Mouse (Mus musculus): ENCODE measurements around the gene Zbtb22. TPM values are rescaled to one million over a fixed set of nuclear protein-coding genes. Genes with fewer than 3 reads are reported as not detected.
"Not testable (repeated sequence)": the region's sequence is repeated elsewhere in the genome, so short reads cannot be mapped to it uniquely, and the experiment has no call there.

Gene Zbtb22
- polyA plus RNA-seq, 1 experiment from 2014 or later, result 11.2 TPM

GRCm38 (mm10) chr17:33890533-33891059 lies 25.1 kb upstream of the Zbtb22 start, which contains the start of gene Kifc1:
Gene Kifc1, minus strand, starts transcription at chr17:33890661.
- H3K27ac ChIP-seq (ENCODE audit: low read depth, low read length), result 0 out of 2 replicates have a peak within 1 kb of the TSS, but pooled peaks have one; percentile 20
- ATAC-seq (ENCODE audit: insufficient read depth, low FRiP score, low TSS enrichment) (peak; percentile 97), DNase-seq (ENCODE audit: low spot score) (peak; percentile 100)
- under 1% methylated on average over 48 of the region's 49 CpGs for WGBS
- H3K4me2 ChIP-seq (ENCODE audit: low read depth), result peak within 1 kb of the TSS; percentile 55
- peak within 1 kb of the TSS; percentile 61 for H3K9ac ChIP-seq (ENCODE audit: low read length)
- H3K4me3 ChIP-seq (ENCODE audit: low read depth, low read length), result peak within 1 kb of the TSS; percentile 64
- no peaks in the 10 kb centered on the region for H3K9me3 ChIP-seq (ENCODE audit: control insufficient read depth, low read length)
- H3K4me1 ChIP-seq (ENCODE audit: control insufficient read depth, insufficient read depth, low read length), result peaks cover 9% of the 10 kb centered on the region
- peaks cover 6% of the 10 kb centered on the region; the same call in 1 of the 2 replicates for H3K36me3 ChIP-seq (ENCODE audit: control insufficient read depth, insufficient read depth, low read length)
- H3K27me3 ChIP-seq (ENCODE audit: control insufficient read depth, insufficient read depth, low read length), result no peaks in the 10 kb centered on the region

- H3K36me3 ChIP-seq (ENCODE audit: control insufficient read depth, insufficient read depth, low read length), result no peaks in the 10 kb centered on the region
- H3K27ac ChIP-seq (ENCODE audit: low read depth, low read length), result no peak overlapping the region
- DNase-seq (ENCODE audit: low spot score) (no peak), ATAC-seq (ENCODE audit: insufficient read depth, low FRiP score, low TSS enrichment) (no peak)
- no peaks in the 10 kb centered on the region for H3K27me3 ChIP-seq (ENCODE audit: control insufficient read depth, insufficient read depth, low read length)
- WGBS, result 74% methylated on average over 2 of the region's 2 CpGs
- no peak overlapping the region for H3K4me3 ChIP-seq (ENCODE audit: low read depth, low read length)
- no peak overlapping the region for H3K9ac ChIP-seq (ENCODE audit: low read length)
- H3K4me2 ChIP-seq (ENCODE audit: low read depth), result no peak overlapping the region
- no peaks in the 10 kb centered on the region for H3K9me3 ChIP-seq (ENCODE audit: control insufficient read depth, low read length)
- H3K4me1 ChIP-seq (ENCODE audit: control insufficient read depth, insufficient read depth, low read length), result peaks cover 9% of the 10 kb centered on the region
Measured at GRCm38 (mm10) chr17:33891357-33891756, 24.3 kb upstream of the Zbtb22 start.

- not testable (repeated sequence) for H3K36me3 ChIP-seq (ENCODE audit: control insufficient read depth, insufficient read depth, low read length); H3K9me3 ChIP-seq (ENCODE audit: control insufficient read depth, low read length); DNase-seq (ENCODE audit: low spot score); H3K4me2 ChIP-seq (ENCODE audit: low read depth); H3K4me3 ChIP-seq (ENCODE audit: low read depth, low read length); H3K4me1 ChIP-seq (ENCODE audit: control insufficient read depth, insufficient read depth, low read length); H3K27me3 ChIP-seq (ENCODE audit: control insufficient read depth, insufficient read depth, low read length); ATAC-seq (ENCODE audit: insufficient read depth, low FRiP score, low TSS enrichment); H3K27ac ChIP-seq (ENCODE audit: low read depth, low read length); H3K9ac ChIP-seq (ENCODE audit: low read length)
- WGBS, result 73% methylated on average over 6 of the region's 6 CpGs
Measured at GRCm38 (mm10) chr17:33891892-33892291, 23.8 kb upstream of the Zbtb22 start.

- Histone ChIP-seq H3K27ac (ENCODE audit: low read depth, low read length) (no peak overlapping the region), H3K36me3 (ENCODE audit: control insufficient read depth, insufficient read depth, low read length) (no peaks in the 10 kb centered on the region), H3K9ac (ENCODE audit: low read length) (no peak overlapping the region), H3K4me2 (ENCODE audit: low read depth) (no peak overlapping the region), H3K4me3 (ENCODE audit: low read depth, low read length) (no peak overlapping the region), H3K9me3 (ENCODE audit: control insufficient read depth, low read length) (no peaks in the 10 kb centered on the region), H3K27me3 (ENCODE audit: control insufficient read depth, insufficient read depth, low read length) (no peaks in the 10 kb centered on the region), H3K4me1 (ENCODE audit: control insufficient read depth, insufficient read depth, low read length) (peaks cover 9% of the 10 kb centered on the region)
- DNase-seq (ENCODE audit: low spot score) (no peak), ATAC-seq (ENCODE audit: insufficient read depth, low FRiP score, low TSS enrichment) (no peak)
- 24% methylated on average over 7 of the region's 7 CpGs for WGBS
Measured at GRCm38 (mm10) chr17:33892429-33892828, 23.3 kb upstream of the Zbtb22 start.

- not testable (repeated sequence) for H3K27ac ChIP-seq (ENCODE audit: low read depth, low read length); ATAC-seq (ENCODE audit: insufficient read depth, low FRiP score, low TSS enrichment); H3K4me3 ChIP-seq (ENCODE audit: low read depth, low read length); DNase-seq (ENCODE audit: low spot score); H3K27me3 ChIP-seq (ENCODE audit: control insufficient read depth, insufficient read depth, low read length); H3K9me3 ChIP-seq (ENCODE audit: control insufficient read depth, low read length); H3K4me1 ChIP-seq (ENCODE audit: control insufficient read depth, insufficient read depth, low read length); H3K36me3 ChIP-seq (ENCODE audit: control insufficient read depth, insufficient read depth, low read length); H3K9ac ChIP-seq (ENCODE audit: low read length); H3K4me2 ChIP-seq (ENCODE audit: low read depth)
- WGBS, result 81% methylated on average over 4 of the region's 4 CpGs
Measured at GRCm38 (mm10) chr17:33893011-33893410, 22.7 kb upstream of the Zbtb22 start.

GRCm38 (mm10) chr17:33897114-33897794 lies 18.4 kb upstream of the Zbtb22 start:
- WGBS, result 48% methylated on average over 6 of the region's 6 CpGs
- no peaks in the 10 kb centered on the region for H3K9me3 ChIP-seq (ENCODE audit: control insufficient read depth, low read length)
- no peak overlapping the region for H3K4me3 ChIP-seq (ENCODE audit: low read depth, low read length)
- ATAC-seq (ENCODE audit: insufficient read depth, low FRiP score, low TSS enrichment), result no peak
- H3K27ac ChIP-seq (ENCODE audit: low read depth, low read length), result no peak overlapping the region
- no peak overlapping the region for H3K9ac ChIP-seq (ENCODE audit: low read length)
- H3K27me3 ChIP-seq (ENCODE audit: control insufficient read depth, insufficient read depth, low read length), result no peaks in the 10 kb centered on the region
- H3K36me3 ChIP-seq (ENCODE audit: control insufficient read depth, insufficient read depth, low read length), result no peaks in the 10 kb centered on the region
- DNase-seq (ENCODE audit: low spot score), result peak; percentile 68
- H3K4me2 ChIP-seq (ENCODE audit: low read depth), result no peak overlapping the region
- H3K4me1 ChIP-seq (ENCODE audit: control insufficient read depth, insufficient read depth, low read length), result no peaks in the 10 kb centered on the region

GRCm38 (mm10) chr17:33898193-33898592 lies 17.5 kb upstream of the Zbtb22 start:
- WGBS, result 81% methylated on average over 4 of the region's 4 CpGs
- not testable (repeated sequence) for H3K9ac ChIP-seq (ENCODE audit: low read length); H3K4me1 ChIP-seq (ENCODE audit: control insufficient read depth, insufficient read depth, low read length); ATAC-seq (ENCODE audit: insufficient read depth, low FRiP score, low TSS enrichment); H3K4me2 ChIP-seq (ENCODE audit: low read depth); H3K27ac ChIP-seq (ENCODE audit: low read depth, low read length); H3K36me3 ChIP-seq (ENCODE audit: control insufficient read depth, insufficient read depth, low read length); DNase-seq (ENCODE audit: low spot score); H3K27me3 ChIP-seq (ENCODE audit: control insufficient read depth, insufficient read depth, low read length); H3K9me3 ChIP-seq (ENCODE audit: control insufficient read depth, low read length); H3K4me3 ChIP-seq (ENCODE audit: low read depth, low read length)

- 88% methylated on average over 4 of the region's 4 CpGs for WGBS
- no peaks in the 10 kb centered on the region for H3K9me3 ChIP-seq (ENCODE audit: control insufficient read depth, low read length)
Measured at GRCm38 (mm10) chr17:33899642-33900041, 16.1 kb upstream of the Zbtb22 start.

More at GRCm38 (mm10) chr17:33899642-33900041, 16.1 kb upstream of the Zbtb22 start:
- no peaks in the 10 kb centered on the region for H3K27me3 ChIP-seq (ENCODE audit: control insufficient read depth, insufficient read depth, low read length)
- no peak overlapping the region for H3K4me2 ChIP-seq (ENCODE audit: low read depth)
- ATAC-seq (ENCODE audit: insufficient read depth, low FRiP score, low TSS enrichment) (no peak), DNase-seq (ENCODE audit: low spot score) (no peak)
- H3K27ac ChIP-seq (ENCODE audit: low read depth, low read length), result no peak overlapping the region
- no peaks in the 10 kb centered on the region for H3K36me3 ChIP-seq (ENCODE audit: control insufficient read depth, insufficient read depth, low read length)
- H3K4me1 ChIP-seq (ENCODE audit: control insufficient read depth, insufficient read depth, low read length), result no peaks in the 10 kb centered on the region
- no peak overlapping the region for H3K9ac ChIP-seq (ENCODE audit: low read length)
- H3K4me3 ChIP-seq (ENCODE audit: low read depth, low read length), result no peak overlapping the region

Data from neural tube, embryonic 11.5 days (tissue).